Mouse (Mus musculus) CH12.LX (cell line): ENCODE measurements around the gene Ica1. TPM values are rescaled to one million over a fixed set of nuclear protein-coding genes. Genes with fewer than 3 reads are reported as not detected.

Experiments
- DNase-seq: peaks from one replicate; pipeline ENCODE4 v3.0.0-alpha.2; 2013; ENCODE audit errors: extremely low read depth
- H3K27ac ChIP-seq: 2 replicates; pipeline ENCODE4 v1.5.1; 2012; ENCODE audit warnings: low read depth, mild to moderate bottlenecking, control low read depth, moderate library complexity; ENCODE audit not compliant: insufficient read depth
- H3K27me3 ChIP-seq: replicated peaks from 2 replicates; pipeline ENCODE3; 2012; ENCODE audit warnings: inconsistent platforms
- H3K36me3 ChIP-seq, 2 experiments: replicated peaks in 1 of 2; 2 replicates each; pipeline versions ENCODE3 to v1.6.1; 2012; ENCODE audit warnings: inconsistent platforms in 1 of 2, low read length in 1 of 2, mild to moderate bottlenecking in 1 of 2, mixed read lengths in 1 of 2, moderate library complexity in 1 of 2; ENCODE audit not compliant: control insufficient read depth in 1 of 2, insufficient read depth in 1 of 2
- H3K4me1 ChIP-seq, 2 experiments: 2 replicates each; pipeline ENCODE4 v1.6.1; 2012; ENCODE audit warnings: inconsistent platforms in 1 of 2, moderate library complexity in 1 of 2; ENCODE audit not compliant: insufficient read depth in 2 of 2, control insufficient read depth in 1 of 2
- H3K4me2 ChIP-seq: 2 replicates; pipeline ENCODE4 v1.6.1; 2012; ENCODE audit warnings: low read depth, mild to moderate bottlenecking, control low read depth; ENCODE audit not compliant: poor library complexity, insufficient read depth, severe bottlenecking
- H3K4me3 ChIP-seq, 3 experiments: fragments of 150-350 bp in 1 of 3; sonication (generic) in 1 of 3; replicated peaks in 1 of 3; 2 replicates each; pipeline versions ENCODE3 to v1.5.1; 2011 to 2012; ENCODE audit warnings: low read depth in 2 of 3, low read length in 2 of 3, mild to moderate bottlenecking in 2 of 3, moderate library complexity in 2 of 3, control low read depth in 1 of 3, improper control_type of control experiment in 1 of 3, inconsistent platforms in 1 of 3, mixed read lengths in 1 of 3; ENCODE audit not compliant: poor library complexity in 1 of 3
- H3K79me2 ChIP-seq: replicated peaks from 2 replicates; pipeline ENCODE4 v1.6.1; 2012; ENCODE audit warnings: mild to moderate bottlenecking, moderate library complexity; ENCODE audit not compliant: control insufficient read depth, poor library complexity, insufficient read depth, severe bottlenecking; ENCODE audit errors: extremely low read depth
- H3K9ac ChIP-seq: 2 replicates; pipeline ENCODE4 v1.6.1; 2012; ENCODE audit warnings: low read depth, mild to moderate bottlenecking, control low read depth, moderate library complexity; ENCODE audit not compliant: insufficient read depth
- H3K9me3 ChIP-seq: replicated peaks from 2 replicates; pipeline ENCODE3; 2012; ENCODE audit warnings: low read length, inconsistent platforms, mixed read lengths
- BHLHE40 ChIP-seq: IDR thresholded peaks from 2 replicates; pipeline ENCODE4 v1.6.1; 2011; ENCODE audit warnings: mild to moderate bottlenecking, low read depth, low read length, improper control_type of control experiment
- CHD2 ChIP-seq: IDR thresholded peaks from 2 replicates; pipeline ENCODE4 v1.6.1; 2011; ENCODE audit warnings: low read length, improper control_type of control experiment
- CTCF ChIP-seq, 2 experiments: IDR thresholded peaks in 1 of 2; conservative IDR thresholded peaks in 1 of 2; 2 replicates each; pipeline ENCODE4 v1.5.1; 2011 to 2012; ENCODE audit warnings: low read depth in 2 of 2, low read length in 2 of 2, improper control_type of control experiment in 1 of 2, inconsistent platforms in 1 of 2, mild to moderate bottlenecking in 1 of 2, moderate library complexity in 1 of 2
- ELF1 ChIP-seq: IDR thresholded peaks from 2 replicates; pipeline ENCODE4 v1.6.1; 2014; ENCODE audit warnings: low read depth, mild to moderate bottlenecking, inconsistent platforms, low read length, improper control_type of control experiment
- EP300 ChIP-seq: IDR thresholded peaks from 2 replicates; pipeline ENCODE4 v1.6.1; 2011; ENCODE audit warnings: low read length, improper control_type of control experiment
- GABPA ChIP-seq: IDR thresholded peaks from 2 replicates; pipeline ENCODE4 v1.6.1; 2012; ENCODE audit warnings: low read depth, low read length, improper control_type of control experiment, inconsistent platforms; ENCODE audit not compliant: insufficient replicate concordance
- HCFC1 ChIP-seq: IDR thresholded peaks from 2 replicates; pipeline ENCODE4 v1.6.1; 2012; ENCODE audit warnings: low read depth, mild to moderate bottlenecking, inconsistent platforms, low read length, improper control_type of control experiment
- IRF4 ChIP-seq: IDR thresholded peaks from 2 replicates; pipeline ENCODE4 v1.6.1; 2014; ENCODE audit warnings: low read depth, mild to moderate bottlenecking, inconsistent platforms, low read length, improper control_type of control experiment
- JUN ChIP-seq: IDR thresholded peaks from 2 replicates; pipeline ENCODE4 v1.6.1; 2011; ENCODE audit warnings: low read depth, mild to moderate bottlenecking, low read length, improper control_type of control experiment, moderate library complexity; ENCODE audit not compliant: insufficient read depth
- KAT2A ChIP-seq: IDR thresholded peaks from 2 replicates; pipeline ENCODE4 v1.6.1; 2012; ENCODE audit warnings: low read length, improper control_type of control experiment, inconsistent platforms; ENCODE audit not compliant: insufficient replicate concordance
- MAFK ChIP-seq: IDR thresholded peaks from 2 replicates; pipeline ENCODE4 v1.6.1; 2011; ENCODE audit warnings: low read length, improper control_type of control experiment; ENCODE audit not compliant: insufficient replicate concordance
- MAX ChIP-seq: IDR thresholded peaks from 2 replicates; pipeline ENCODE4 v1.6.1; 2011; ENCODE audit warnings: low read length, improper control_type of control experiment
- MEF2A ChIP-seq: IDR thresholded peaks from 2 replicates; pipeline ENCODE4 v1.6.1; 2014; ENCODE audit warnings: low read depth, mild to moderate bottlenecking, inconsistent platforms, low read length, improper control_type of control experiment, borderline replicate concordance
- NELFE ChIP-seq: IDR thresholded peaks from 2 replicates; pipeline ENCODE4 v1.6.1; 2011; ENCODE audit warnings: low read depth, low read length, improper control_type of control experiment
- PAX5 ChIP-seq: IDR thresholded peaks from 2 replicates; pipeline ENCODE4 v1.6.1; 2012; ENCODE audit warnings: low read length, inconsistent platforms, mixed read lengths
- RAD21 ChIP-seq: IDR thresholded peaks from 2 replicates; pipeline ENCODE4 v1.6.1; 2011; ENCODE audit warnings: low read depth, mild to moderate bottlenecking, low read length, improper control_type of control experiment, moderate library complexity
- SIN3A ChIP-seq: IDR thresholded peaks from 2 replicates; pipeline ENCODE4 v1.6.1; 2012; ENCODE audit warnings: low read length, improper control_type of control experiment, inconsistent platforms
- TBP ChIP-seq: conservative IDR thresholded peaks from 2 replicates; pipeline ENCODE4 v1.6.1; 2011; ENCODE audit warnings: low read depth, low read length, improper control_type of control experiment
- TCF12 ChIP-seq: IDR thresholded peaks from 2 replicates; pipeline ENCODE4 v1.6.1; 2014; ENCODE audit warnings: low read depth, mild to moderate bottlenecking, inconsistent platforms, low read length, improper control_type of control experiment
- UBTF ChIP-seq: IDR thresholded peaks from 2 replicates; pipeline ENCODE4 v1.6.1; 2012; ENCODE audit warnings: low read depth, mild to moderate bottlenecking, inconsistent platforms, low read length, improper control_type of control experiment, moderate library complexity
- USF2 ChIP-seq: conservative IDR thresholded peaks from 2 replicates; pipeline ENCODE4 v1.6.1; 2011; ENCODE audit warnings: low read depth, low read length, improper control_type of control experiment
- ZKSCAN1 ChIP-seq: IDR thresholded peaks from 2 replicates; pipeline ENCODE4 v1.6.1; 2012; ENCODE audit warnings: low read depth, inconsistent platforms, low read length, improper control_type of control experiment, borderline replicate concordance
- ZNF384 ChIP-seq: IDR thresholded peaks from 2 replicates; pipeline ENCODE4 v1.6.1; 2012; ENCODE audit warnings: low read depth, low read length, improper control_type of control experiment, inconsistent platforms
- dilution Hi-C: fragments of 300-500 bp; cut with MboI; formaldehyde crosslinking; loops from 2 replicates; pipeline ENCODE4 v1.14.3; 2020; ENCODE audit warnings: low sequenced_read_pairs; ENCODE audit not compliant: extremely low pct_unique_long_range_greater_than_20kb, extremely low pct_ligation_motif_present
- in situ Hi-C: fragments of 300-500 bp; cut with MboI; formaldehyde crosslinking; loops from 3 replicates; pipeline ENCODE4 v1.14.3; 2019; ENCODE audit warnings: low sequenced_read_pairs, low pct_ligation_motif_present, low pct_unique_long_range_greater_than_20kb, mixed read lengths
- polyA plus RNA-seq: library from polyadenylated mRNA; unstranded; fragments of >175 nt; gene quantifications from 2 replicates; pipeline ENCODE4 v1.2.1, GENCODE M21; 2012; ENCODE audit warnings: low read depth; ENCODE audit not compliant: insufficient read length
- total RNA-seq, 2 experiments: library from RNA; depleted of rRNA; stranded (reverse); fragments of 300-350 nt in 1 of 2; fragments of >200 nt in 1 of 2; gene quantifications; 2 replicates each; pipeline ENCODE4 v1.2.3; 2012 to 2014

Ica1 gene
- total and polyA plus RNA-seq, 3 experiments = 0.59 TPM; not detected in 2

- no peak for DNase-seq
- TF ChIP-seq CHD2 = no peak
- no peak for TF ChIP-seq MEF2A
- TF ChIP-seq PAX5 = no peak
- no peak for TF ChIP-seq UBTF
- no peak for TF ChIP-seq TCF12
- TF ChIP-seq IRF4 = no peak
- no peak for TF ChIP-seq BHLHE40
- no peak for TF ChIP-seq MAX
- TF ChIP-seq ELF1 = no peak
- Histone ChIP-seq H3K4me2 (no peak overlapping the region), H3K79me2 (no peaks in the 10 kb centered on the region), H3K9me3 (no peaks in the 10 kb centered on the region), H3K27me3 (no peaks in the 10 kb centered on the region), H3K36me3 (no peaks in the 10 kb centered on the region), H3K9ac (no peak overlapping the region), H3K4me1 (peaks cover 32 to 61% of the 10 kb centered on the region in 2 experiments), H3K27ac (no peak overlapping the region), H3K4me3 (no peak overlapping the region)
- in situ Hi-C loops (loop anchor here (10.0 kb wide), 1 partner anchor 49 kb away; no protein-coding TSS in a partner anchor), dilution Hi-C loops (no loop called here)
Observed at GRCm38 (mm10) chr6:8645708-8646107, 132.6 kb downstream of the Ica1 start.

- no peaks in the 10 kb centered on the region for H3K79me2 ChIP-seq
- no peak for DNase-seq
- H3K27me3 ChIP-seq = no peaks in the 10 kb centered on the region
- in situ Hi-C loops = loop anchor here (10.0 kb wide), 1 partner anchor 50 kb away; no protein-coding TSS in a partner anchor
- dilution Hi-C loops = no loop called here
- no peak overlapping the region for H3K4me3 ChIP-seq
- H3K4me2 ChIP-seq = no peak overlapping the region
- H3K4me1 ChIP-seq = peaks cover 33 to 65% of the 10 kb centered on the region in 2 experiments
- no peak overlapping the region for H3K9ac ChIP-seq
- H3K27ac ChIP-seq = no peak overlapping the region
- no peaks in the 10 kb centered on the region for H3K36me3 ChIP-seq
- no peaks in the 10 kb centered on the region for H3K9me3 ChIP-seq
- no peak for TF ChIP-seq SIN3A
- no peak for TF ChIP-seq JUN
- no peak for TF ChIP-seq GABPA
- no peak for TF ChIP-seq BHLHE40
- no peak for TF ChIP-seq USF2
- no peak for TF ChIP-seq CHD2
- no peak for TF ChIP-seq RAD21
- no peak for TF ChIP-seq HCFC1
- TF ChIP-seq PAX5 = no peak
- no peak for TF ChIP-seq ZNF384
- no peak for TF ChIP-seq TBP
- no peak for TF ChIP-seq ZKSCAN1
- TF ChIP-seq NELFE = no peak
- TF ChIP-seq KAT2A = no peak
- no peak for TF ChIP-seq MAFK
- TF ChIP-seq CTCF (conservative IDR thresholded peaks at IDR 0.05 in 1 of 2, IDR thresholded peaks at IDR 0.05 in 1 of 2; ENCODE audit: low read depth in 2 of 2, low read length in 2 of 2) = no peak
- TF ChIP-seq EP300 = no peak
- TF ChIP-seq MEF2A = no peak
Observed at GRCm38 (mm10) chr6:8644703-8645102, 133.6 kb downstream of the Ica1 start.
